Mouse (Mus musculus) megakaryocyte, embryonic 14.5 days (primary cell): ENCODE results near the gene Ranbp1. TPM values are rescaled to one million over a fixed set of nuclear protein-coding genes. Genes with fewer than 3 reads are reported as not detected.

Experiments
- H3K27me3 ChIP-seq: replicated peaks from 2 replicates; pipeline ENCODE3; 2012; ENCODE audit warnings: inconsistent platforms
- H3K36me3 ChIP-seq: replicated peaks from 2 replicates; pipeline ENCODE3; 2012; ENCODE audit warnings: low read length, inconsistent platforms, mixed read lengths
- H3K4me1 ChIP-seq: 2 replicates; pipeline ENCODE4 v1.6.1; 2012; ENCODE audit warnings: inconsistent platforms
- H3K4me3 ChIP-seq: replicated peaks from 2 replicates; pipeline ENCODE3; 2012; ENCODE audit warnings: moderate library complexity, mild to moderate bottlenecking, inconsistent platforms
- H3K9me3 ChIP-seq: 2 replicates; pipeline ENCODE4 v1.6.1; 2012; ENCODE audit warnings: inconsistent platforms
- FLI1 ChIP-seq: IDR thresholded peaks from 2 replicates; pipeline ENCODE4 v1.6.1; 2012; ENCODE audit warnings: low read length, inconsistent platforms, mixed read lengths
- GATA1 ChIP-seq: IDR thresholded peaks from 3 replicates; pipeline ENCODE4 v1.6.1; 2012; ENCODE audit warnings: mixed read lengths, low read length, inconsistent platforms, borderline replicate concordance
- polyA plus RNA-seq: library from polyadenylated mRNA; stranded (reverse); fragments of >175 nt; gene quantifications from 2 replicates; pipeline ENCODE4 v1.2.3, GENCODE M21; 2012; ENCODE audit warnings: low replicate concordance; ENCODE audit not compliant: insufficient read depth

The Ranbp1 gene
- polyA plus RNA-seq, 1 experiment: 648 TPM

DNA sequence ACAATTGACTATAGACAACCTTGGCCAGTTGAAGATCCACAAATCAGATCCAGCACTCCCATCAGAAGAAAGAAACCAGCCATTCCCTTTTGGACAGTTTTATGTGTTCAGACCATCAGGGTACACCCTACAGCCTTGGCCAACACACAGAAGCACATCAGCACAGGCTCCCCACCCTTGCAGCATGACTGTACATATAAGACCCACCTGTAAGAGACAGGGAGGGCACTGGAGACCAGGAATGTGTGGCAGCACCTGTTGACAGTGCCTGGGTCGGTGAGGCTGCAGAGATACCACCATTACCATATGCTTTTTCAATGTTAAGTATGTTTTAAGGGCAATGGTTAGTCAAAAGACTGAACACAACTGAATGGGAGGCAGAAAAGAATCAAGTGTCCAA, 5.3 kb upstream of the Ranbp1 start:
- Histone ChIP-seq H3K36me3 (peaks cover 88% of the 10 kb centered on the region), H3K4me1 (peaks cover 38% of the 10 kb centered on the region)
- TF ChIP-seq GATA1 (no peak), FLI1 (no peak)

GRCm38 (mm10) chr16:18252736-18253135, 4.2 kb upstream of the Ranbp1 start:
- Histone ChIP-seq H3K27me3 (no peaks in the 10 kb centered on the region), H3K4me1 (peaks cover 42% of the 10 kb centered on the region), H3K36me3 (peaks cover 78% of the 10 kb centered on the region), H3K4me3 (no peak overlapping the region), H3K9me3 (no peaks in the 10 kb centered on the region)
- TF ChIP-seq GATA1 (no peak), FLI1 (no peak)

More for the DNA sequence above, 5.3 kb upstream of the Ranbp1 start:
- H3K9me3 ChIP-seq: no peaks in the 10 kb centered on the region
- no peak overlapping the region for H3K4me3 ChIP-seq
- no peaks in the 10 kb centered on the region for H3K27me3 ChIP-seq

DNA sequence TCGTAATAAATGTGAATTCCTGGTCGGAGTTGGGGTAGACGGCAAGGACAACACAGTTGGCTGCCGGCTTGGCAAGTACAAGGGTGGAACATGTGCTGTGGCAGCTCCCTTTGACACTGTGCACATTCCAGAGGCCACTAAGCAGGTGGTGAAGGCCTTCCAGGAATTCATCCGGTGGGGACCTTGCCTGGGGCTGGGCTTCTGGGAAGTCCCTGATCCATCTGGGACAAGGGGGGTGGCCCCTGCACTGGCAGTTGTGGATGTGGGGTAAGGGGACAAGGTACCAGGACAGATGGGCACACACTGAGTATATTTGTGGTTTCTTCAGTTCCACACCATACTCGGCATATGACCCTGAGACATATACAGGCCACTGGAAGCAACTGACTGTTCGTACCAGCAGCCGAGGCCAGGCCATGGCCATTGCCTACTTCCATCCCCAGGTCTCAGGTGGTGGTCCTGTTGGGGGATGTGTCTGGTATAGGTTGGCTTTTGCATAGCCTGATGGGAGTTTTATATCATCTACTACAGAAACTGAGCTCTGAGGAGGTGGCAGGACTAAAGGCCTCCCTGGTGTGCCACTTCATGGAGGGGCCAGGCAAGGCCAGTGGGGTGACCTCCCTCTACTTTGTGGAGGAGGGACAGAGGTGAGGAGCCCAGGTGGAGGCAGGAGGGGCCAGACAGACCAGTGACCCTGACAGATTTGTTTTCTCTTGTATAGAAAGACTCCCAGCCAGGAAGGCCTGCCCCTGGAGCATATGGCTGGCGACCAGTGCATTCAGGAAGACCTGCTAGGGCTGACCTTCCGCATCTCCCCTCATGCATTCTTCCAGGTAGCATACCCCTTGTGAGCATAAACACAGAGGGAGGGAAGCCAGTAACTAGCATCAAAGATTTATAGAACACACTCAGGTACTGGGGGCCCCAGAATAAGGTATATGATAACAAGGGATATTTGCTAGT, 2.6 kb upstream of the Ranbp1 start:
- peaks cover 58% of the 10 kb centered on the region for H3K4me1 ChIP-seq
- TF ChIP-seq GATA1 (no peak), FLI1 (no peak)
- peaks cover 71% of the 10 kb centered on the region for H3K36me3 ChIP-seq
- no peaks in the 10 kb centered on the region for H3K27me3 ChIP-seq
- H3K9me3 ChIP-seq: no peaks in the 10 kb centered on the region
- peak overlapping the region; percentile 29 for H3K4me3 ChIP-seq

DNA sequence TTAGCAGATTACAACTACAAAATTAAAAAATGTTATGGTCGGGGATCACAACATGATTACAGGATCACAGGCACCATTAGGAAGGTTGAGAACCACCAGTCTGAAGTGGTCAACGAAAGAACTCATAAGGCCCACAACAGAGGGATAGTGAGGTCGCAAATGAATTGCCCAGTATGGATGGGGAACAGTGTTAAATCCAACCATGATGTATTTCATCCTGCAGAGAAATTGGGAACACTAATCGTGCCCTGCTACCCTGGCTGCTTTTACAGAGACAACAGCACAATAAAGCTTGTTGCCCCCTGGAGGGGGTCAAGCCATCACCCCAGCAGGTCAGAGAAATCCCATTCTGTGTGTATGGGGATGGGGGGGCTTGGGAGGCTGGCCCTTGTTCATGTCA, 1.7 kb upstream of the Ranbp1 start:
- Histone ChIP-seq H3K4me3 (peak overlapping the region; percentile 99), H3K36me3 (peaks cover 71% of the 10 kb centered on the region), H3K27me3 (no peaks in the 10 kb centered on the region), H3K9me3 (no peaks in the 10 kb centered on the region), H3K4me1 (peaks cover 66% of the 10 kb centered on the region)
- no peak for TF ChIP-seq GATA1
- TF ChIP-seq FLI1: no peak

- H3K9me3 ChIP-seq: no peaks in the 10 kb centered on the region
- no peak for TF ChIP-seq GATA1
- no peak for TF ChIP-seq FLI1
- peak overlapping the region; percentile 99 for H3K4me3 ChIP-seq
- peaks cover 73% of the 10 kb centered on the region for H3K4me1 ChIP-seq
- H3K36me3 ChIP-seq: peaks cover 74% of the 10 kb centered on the region
- no peaks in the 10 kb centered on the region for H3K27me3 ChIP-seq
Observed at GRCm38 (mm10) chr16:18249364-18249967, 934 bp upstream of the Ranbp1 start.

DNA sequence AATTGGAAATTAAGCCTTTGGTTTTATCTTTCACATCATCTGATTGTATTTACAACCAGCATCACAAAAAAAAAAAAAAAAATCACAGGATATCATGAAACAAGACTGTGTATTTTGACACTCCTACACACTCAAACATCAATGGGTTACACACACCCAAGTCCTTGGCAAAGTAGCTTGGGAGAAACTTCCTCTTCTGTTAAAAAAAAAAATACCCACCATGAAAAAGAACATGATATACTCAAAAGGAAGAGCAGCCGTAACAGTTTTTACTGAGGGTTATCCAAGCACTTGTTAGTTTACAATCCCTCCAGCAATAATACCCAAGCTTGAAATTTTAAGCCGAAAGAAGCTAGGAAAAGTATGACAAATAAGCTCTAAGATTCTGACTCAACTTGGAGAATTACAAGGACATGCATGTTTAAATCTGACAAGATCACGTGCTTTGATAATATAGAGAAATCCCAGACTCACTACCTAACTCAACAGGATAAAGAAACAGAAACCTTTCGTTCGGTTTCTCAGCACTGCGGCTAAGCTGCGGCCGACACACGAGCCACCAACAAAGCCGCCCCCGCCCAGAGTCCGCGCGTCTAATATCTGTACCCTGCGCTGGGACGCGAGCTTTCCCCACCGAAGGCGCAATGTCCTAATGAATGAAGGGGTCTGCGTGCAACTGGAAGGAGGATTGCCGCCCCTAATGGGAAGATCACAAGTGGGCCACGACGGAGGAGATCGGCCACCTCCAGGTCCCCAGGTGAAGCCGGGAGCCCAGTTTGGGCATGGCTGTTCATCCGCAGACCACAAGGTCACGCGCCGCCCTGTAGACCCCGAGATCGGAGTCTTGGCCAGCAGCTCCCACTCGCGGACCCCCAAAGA, 772 bp downstream of the Ranbp1 start:
- Histone ChIP-seq H3K4me1 (peaks cover 84% of the 10 kb centered on the region), H3K9me3 (no peaks in the 10 kb centered on the region), H3K4me3 (peak overlapping the region; percentile 99), H3K27me3 (no peaks in the 10 kb centered on the region), H3K36me3 (peaks cover 73% of the 10 kb centered on the region)
- TF ChIP-seq FLI1 (no peak), GATA1 (no peak)

DNA sequence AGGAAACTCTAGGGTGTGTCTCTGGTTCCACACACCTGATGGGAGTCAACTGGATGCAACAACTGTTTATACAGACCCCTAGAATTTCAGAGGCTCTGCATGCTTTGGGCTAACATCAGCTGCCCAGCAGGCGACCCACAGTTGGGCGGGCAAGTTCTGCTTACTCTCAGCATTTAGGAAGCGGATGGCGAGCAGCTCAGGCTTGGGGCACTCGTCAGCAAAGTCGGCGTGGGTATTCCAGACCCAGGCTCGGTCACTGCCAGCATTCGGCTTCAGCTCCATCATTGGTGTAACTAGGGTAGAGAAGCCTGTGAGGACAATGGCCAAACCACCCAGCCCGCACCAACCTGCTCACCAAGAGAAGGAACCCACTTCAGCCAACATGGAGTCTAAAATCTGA, 7.0 kb downstream of the Ranbp1 start:
- peaks cover 38% of the 10 kb centered on the region for H3K4me1 ChIP-seq
- no peak overlapping the region for H3K4me3 ChIP-seq
- H3K27me3 ChIP-seq: no peaks in the 10 kb centered on the region
- H3K36me3 ChIP-seq: peaks cover 93% of the 10 kb centered on the region
- no peaks in the 10 kb centered on the region for H3K9me3 ChIP-seq
- TF ChIP-seq GATA1 (no peak), FLI1 (no peak)

- no peak overlapping the region for H3K4me3 ChIP-seq
- TF ChIP-seq GATA1 (no peak), FLI1 (no peak)
- H3K4me1 ChIP-seq: peaks cover 26% of the 10 kb centered on the region
- H3K36me3 ChIP-seq: peaks cover 51% of the 10 kb centered on the region
- peaks cover 30% of the 10 kb centered on the region for H3K27me3 ChIP-seq
- H3K9me3 ChIP-seq: no peaks in the 10 kb centered on the region
Observed at GRCm38 (mm10) chr16:18236676-18237501, 11.6 kb downstream of the Ranbp1 start.
